Mouse (Mus musculus) layer of hippocampus, adult 18-20 months (tissue): Measurements from ENCODE around the gene Gm39566. TPM values are rescaled to one million over a fixed set of nuclear protein-coding genes. Genes with fewer than 3 reads are reported as not detected.

ENCODE experiments used
- DNase-seq, 2 experiments: peaks; one replicate each; pipeline ENCODE4 v3.0.0; 2022; ENCODE audit warnings: low spot score in 2 of 2
- total RNA-seq, 2 experiments: library from RNA; stranded (reverse); gene quantifications; 2 replicates each; pipeline ENCODE4 v1.2.3; 2021

Gm39566 gene
- total RNA-seq, 2 experiments from 2014 or later: not detected

- DNase-seq: no peak
Measured at GRCm38 (mm10) chr11:69797924-69798323, 17.2 kb downstream of the Gm39566 start.

GRCm38 (mm10) chr11:69795983-69796435 is 19.1 kb downstream of the Gm39566 start:
- DNase-seq: no peak

GRCm38 (mm10) chr11:69795168-69795982 is 19.7 kb downstream of the Gm39566 start, which contains the start of gene Chrnb1:
Chrnb1 (minus strand) TSS chr11:69795943.
- peak; percentile 83 to 94 for DNase-seq

GRCm38 (mm10) chr11:69793429-69793828 is 21.7 kb downstream of the Gm39566 start:
- no peak for DNase-seq

GRCm38 (mm10) chr11:69791420-69791819 is 23.7 kb downstream of the Gm39566 start:
- DNase-seq: no peak

GRCm38 (mm10) chr11:69789431-69789830 is 25.7 kb downstream of the Gm39566 start:
- DNase-seq: no peak

GRCm38 (mm10) chr11:69787306-69787705 is 27.8 kb downstream of the Gm39566 start:
- DNase-seq: no peak

GRCm38 (mm10) chr11:69784793-69785272 is 30.3 kb downstream of the Gm39566 start:
- no peak for DNase-seq

GRCm38 (mm10) chr11:69781828-69782227 is 33.3 kb downstream of the Gm39566 start:
- no peak for DNase-seq

- DNase-seq: no peak
Measured at GRCm38 (mm10) chr11:69778985-69779384, 36.1 kb downstream of the Gm39566 start.

- no peak for DNase-seq
Measured at GRCm38 (mm10) chr11:69778258-69778982, 36.7 kb downstream of the Gm39566 start.

GRCm38 (mm10) chr11:69777504-69778257 is 37.4 kb downstream of the Gm39566 start:
- DNase-seq: no peak

GRCm38 (mm10) chr11:69776488-69776887 is 38.6 kb downstream of the Gm39566 start:
- no peak for DNase-seq

GRCm38 (mm10) chr11:69775716-69776115 is 39.4 kb downstream of the Gm39566 start:
- no peak for DNase-seq

GRCm38 (mm10) chr11:69774961-69775360 is 40.1 kb downstream of the Gm39566 start:
- no peak for DNase-seq

- DNase-seq: no peak
Measured at GRCm38 (mm10) chr11:69767625-69767909, 47.5 kb downstream of the Gm39566 start.

GRCm38 (mm10) chr11:69766872-69767624 is 48.0 kb downstream of the Gm39566 start:
- DNase-seq: no peak

- peak; percentile 65 to 78 for DNase-seq
Measured at GRCm38 (mm10) chr11:69766126-69766609, 48.9 kb downstream of the Gm39566 start.

- no peak for DNase-seq
Measured at GRCm38 (mm10) chr11:69765221-69766125, 49.6 kb downstream of the Gm39566 start, which contains the start of gene Zbtb4. Zbtb4 (plus strand) TSS chr11:69765912.
